Mouse (Mus musculus) embryo, embryonic 10 days (tissue): Measurements from ENCODE around the gene Sh3rf3.

Experiments used
- DNase-seq: peaks from one replicate; pipeline ENCODE4 v3.0.0-alpha.2; 2015; ENCODE audit warnings: low spot score

Gene Sh3rf3

DNA sequence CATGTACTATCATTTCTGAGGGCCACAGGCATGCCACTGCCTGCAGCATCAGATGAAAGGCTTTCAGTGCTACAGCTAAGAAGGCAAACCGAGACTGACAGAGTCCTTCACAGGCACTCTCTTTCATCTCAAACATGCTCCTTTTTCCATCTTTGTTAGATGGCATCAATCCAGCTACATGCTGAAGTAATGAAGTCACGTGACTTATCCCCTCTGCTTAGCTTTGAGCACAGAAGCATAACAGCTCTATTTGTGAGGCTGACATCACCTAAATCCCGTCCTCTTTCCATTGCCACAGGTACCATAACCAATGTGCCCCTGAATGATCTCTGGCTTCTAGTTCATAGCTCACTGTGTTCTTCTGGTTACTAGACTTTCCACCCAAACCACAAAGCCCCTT is 357.9 kb downstream of the Sh3rf3 start:
- DNase-seq, result no peak

- no peak for DNase-seq
These were observed 359.4 kb downstream of the Sh3rf3 start for GRCm38 (mm10) chr10:59172539-59172938.

DNA sequence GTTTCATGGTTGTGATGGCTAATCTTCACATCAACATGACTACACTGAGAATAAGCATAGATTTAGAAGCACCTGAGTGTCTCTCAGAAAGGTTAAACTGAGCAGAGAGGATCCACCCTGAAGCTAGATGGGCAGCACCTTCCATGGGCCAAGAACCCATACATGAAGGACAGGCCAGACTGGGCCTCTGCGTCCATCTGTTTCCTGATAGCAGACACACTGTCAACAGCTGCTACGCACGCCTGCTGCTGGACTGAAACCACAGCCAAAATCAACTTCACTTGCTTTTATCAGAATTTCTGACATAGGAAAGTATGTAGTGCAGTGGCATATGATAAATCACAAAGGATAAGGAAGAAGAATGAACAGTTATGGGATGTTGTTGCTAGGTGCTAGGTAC is 366.5 kb downstream of the Sh3rf3 start:
- DNase-seq, result no peak

GRCm38 (mm10) chr10:59182306-59182705 is 369.1 kb downstream of the Sh3rf3 start:
- DNase-seq, result no peak
